In the genomic region with DNA sequence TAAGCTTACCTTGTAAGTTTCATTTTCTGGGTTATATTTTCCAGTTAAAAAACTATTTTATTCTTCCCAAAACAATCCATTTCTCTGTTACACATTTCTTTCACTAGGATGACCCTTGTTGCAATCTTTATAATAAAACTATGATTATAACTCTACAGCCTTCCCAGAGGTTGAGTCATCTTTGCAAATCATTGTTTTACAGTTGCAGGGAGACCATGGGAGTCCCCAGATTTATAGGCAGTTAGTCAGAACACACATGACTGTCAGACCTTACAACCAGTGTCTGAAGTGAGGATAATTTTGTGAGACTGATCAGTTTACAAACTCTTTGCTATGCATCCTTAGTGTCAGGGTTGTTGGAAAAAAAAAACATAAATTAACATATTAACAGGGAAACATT, we compare ENCODE assay signal across 32 mouse cellular contexts. TPM values are rescaled to one million over a fixed set of nuclear protein-coding genes. Genes with fewer than 3 reads are reported as not detected.
DNase-seq lines count a peak whose midpoint lies in the region; ATAC-seq and TF ChIP-seq lines count a peak whose summit lies in the region.
"Had no signal": no experiment of that assay in that cellular context is flagged by ENCODE, and none has a peak within 500 bp of the region (broad histone marks: within the 10 kb centered on the region; RNA-seq: fewer than 3 reads in every experiment).

No protein-coding gene starts in this region.

- H3K4me1 ChIP-seq in intestine, embryonic 15.5 days (replicated peaks), result no peaks in the 10 kb centered on the region
- H3K4me1 ChIP-seq: embryonic facial prominence, embryonic 12.5 days; embryonic facial prominence, embryonic 15.5 days; forebrain, embryonic 12.5 days; heart, embryonic 12.5 days; heart, embryonic 15.5 days; hindbrain, embryonic 10.5 days; hindbrain, embryonic 13.5 days had no signal

- ATAC-seq in intestine, embryonic 15.5 days, result peak; percentile 62; the same call in 1 of the 2 replicates
- ATAC-seq: CD4-positive, CD25-positive, alpha-beta regulatory T cell, adult 4 months; forebrain, embryonic 16.5 days; hindbrain, embryonic 16.5 days had no signal

- intact Hi-C loops in gastrocnemius, postnatal 14 days (cut with DNase I; ENCODE audit: low total_unique reads), result loop anchor here (5.0 kb wide), 1 partner anchor 171 kb away; no protein-coding TSS in a partner anchor

- peak; percentile 72 for DNase-seq in 3T3-L1 (ENCODE audit: low read depth, low spot score)
- peak; percentile 54 for DNase-seq in NIH3T3 (ENCODE audit: low read depth)
- DNase-seq in ovary, adult 18-20 months (ENCODE audit: low spot score), result no peak
- DNase-seq in gastrocnemius, postnatal 14 days, result no peak
- DNase-seq in right cerebral cortex, postnatal 25 days, result no peak
- DNase-seq: adrenal gland, adult 2 months; adrenal gland, postnatal 14 days; B cell, adult 2 months; cerebellum, adult 11 months; cerebellum, adult 2 months; cerebellum, adult 9-11 months; cerebellum, postnatal 25 days; gastrocnemius, adult 2 months; gastrocnemius, postnatal 25 days; heart, adult 18-20 months; heart, postnatal 10 days; heart, postnatal 36 days had no signal

- H3K4me2 ChIP-seq in intestine, embryonic 15.5 days (replicated peaks), result no peak overlapping the region
- peak overlapping the region; percentile 69 for H3K4me2 ChIP-seq in myocyte (ENCODE audit: low read depth)
- H3K4me2 ChIP-seq: embryonic facial prominence, embryonic 12.5 days; embryonic facial prominence, embryonic 15.5 days; forebrain, embryonic 12.5 days; heart, embryonic 12.5 days; heart, embryonic 15.5 days; hindbrain, embryonic 13.5 days had no signal

- H3K79me2 ChIP-seq in myocyte (ENCODE audit: control insufficient read depth, insufficient read depth), result no peaks in the 10 kb centered on the region

- no peak overlapping the region for H3K4me3 ChIP-seq in intestine, embryonic 15.5 days (replicated peaks)
- no peak overlapping the region for H3K4me3 ChIP-seq in myocyte
- H3K4me3 ChIP-seq: embryonic facial prominence, embryonic 12.5 days; embryonic facial prominence, embryonic 15.5 days; erythroblast, embryonic 14.5 days; forebrain, embryonic 12.5 days; gastrocnemius, adult 2 months; heart, embryonic 12.5 days; heart, embryonic 15.5 days; hindbrain, embryonic 10.5 days; hindbrain, embryonic 13.5 days had no signal

- TF ChIP-seq POLR2A in myocyte (IDR thresholded peaks at IDR 0.05; ENCODE audit: insufficient read length, low read depth), result no peak

- H3K9ac ChIP-seq in intestine, embryonic 15.5 days, result no peak overlapping the region
- H3K9ac ChIP-seq: embryonic facial prominence, embryonic 12.5 days; embryonic facial prominence, embryonic 15.5 days; forebrain, embryonic 12.5 days; heart, embryonic 12.5 days; heart, embryonic 15.5 days; hindbrain, embryonic 13.5 days had no signal

- H3K27ac ChIP-seq in intestine, embryonic 15.5 days, result no peak overlapping the region
- H3K27ac ChIP-seq: embryonic facial prominence, embryonic 12.5 days; embryonic facial prominence, embryonic 15.5 days; forebrain, embryonic 12.5 days; gastrocnemius, adult 2 months; heart, embryonic 15.5 days; hindbrain, embryonic 10.5 days; hindbrain, embryonic 13.5 days had no signal

- H3K27me3 ChIP-seq in intestine, embryonic 15.5 days (replicated peaks), result no peaks in the 10 kb centered on the region
- no peaks in the 10 kb centered on the region for H3K27me3 ChIP-seq in myocyte (ENCODE audit: control insufficient read depth, insufficient read depth, insufficient read length)
- H3K27me3 ChIP-seq: embryonic facial prominence, embryonic 12.5 days; embryonic facial prominence, embryonic 15.5 days; forebrain, embryonic 12.5 days; heart, embryonic 12.5 days; heart, embryonic 15.5 days; hindbrain, embryonic 13.5 days had no signal

- no peak overlapping the region for H3ac ChIP-seq in myocyte (ENCODE audit: control insufficient read depth, insufficient read length)

- H3K36me3 ChIP-seq in intestine, embryonic 15.5 days, result no peaks in the 10 kb centered on the region
- H3K36me3 ChIP-seq in myocyte (ENCODE audit: control insufficient read depth, insufficient read depth), result no peaks in the 10 kb centered on the region
- H3K36me3 ChIP-seq: embryonic facial prominence, embryonic 12.5 days; embryonic facial prominence, embryonic 15.5 days; forebrain, embryonic 12.5 days; heart, embryonic 12.5 days; heart, embryonic 15.5 days; hindbrain, embryonic 10.5 days; hindbrain, embryonic 13.5 days had no signal

- no peaks in the 10 kb centered on the region for H3K9me3 ChIP-seq in intestine, embryonic 15.5 days
- H3K9me3 ChIP-seq: embryonic facial prominence, embryonic 12.5 days; embryonic facial prominence, embryonic 15.5 days; forebrain, embryonic 12.5 days; heart, embryonic 12.5 days; heart, embryonic 15.5 days; hindbrain, embryonic 10.5 days; hindbrain, embryonic 13.5 days had no signal

TF ChIP-seq in myocyte, 11 proteins besides CTCF, POLR2A, EP300 and RAD21:
- TF ChIP-seq CEBPB (IDR thresholded peaks at IDR 0.05; ENCODE audit: insufficient read depth, poor library complexity, severe bottlenecking), result no peak
- no peak for TF ChIP-seq USF1 (IDR thresholded peaks at IDR 0.05; ENCODE audit: low read depth)
- TF ChIP-seq TCF3 (IDR thresholded peaks at IDR 0.05; ENCODE audit: insufficient read length, low read depth), result no peak
- TF ChIP-seq POLR2AphosphoS2 (IDR thresholded peaks at IDR 0.05; ENCODE audit: insufficient read length, low read depth), result no peak
- TF ChIP-seq MAX (IDR thresholded peaks at IDR 0.05; ENCODE audit: low read depth), result no peak
- no peak for TF ChIP-seq SRF (IDR thresholded peaks at IDR 0.05; ENCODE audit: control insufficient read depth, insufficient read length, low read depth)
- TF ChIP-seq REST (IDR thresholded peaks at IDR 0.05; ENCODE audit: insufficient read depth, insufficient read length), result no peak
- no peak for TF ChIP-seq MYOD1 (IDR thresholded peaks at IDR 0.05; ENCODE audit: control insufficient read depth in 1 of 3, insufficient read length in 2 of 3, low read depth in 2 of 3)
TF ChIP-seq in myocyte: peak in this region for 0.

RNA-seq across cellular contexts. Expression of a gene that starts 14.8 kb away (rescaled TPM):
- 0.40 and 0.82 TPM in 2 replicates for polyA plus RNA-seq in intestine, embryonic 15.5 days (2015; fragmentation: Nextera tagmentation; extraction: Ambion mirVana)
- polyA plus RNA-seq in myocyte (2012; fragmentation: generic; extraction: Trizol), result not detected
- total RNA-seq in gastrocnemius, postnatal 14 days (2021), result not detected
- total RNA-seq: common myeloid progenitor, adult 5-6 weeks; gastrocnemius, adult 2 months; gastrocnemius, postnatal 25 days; MEL had no signal
- polyA plus RNA-seq: adrenal gland, adult 2 months; erythroblast, embryonic 14.5 days had no signal

Comparison
In these comparisons a context has a peak if more than half of its experiments do, and no peak if none do; other contexts are left out.
1. DNase-seq: peak in 3T3-L1 (single experiment) and NIH3T3 (single experiment); none in ovary, adult 18-20 months (single experiment), gastrocnemius, postnatal 14 days (single experiment) and right cerebral cortex, postnatal 25 days (single experiment).